Comparison of ENCODE assay signal across 17 mouse cellular contexts in the genomic region with DNA sequence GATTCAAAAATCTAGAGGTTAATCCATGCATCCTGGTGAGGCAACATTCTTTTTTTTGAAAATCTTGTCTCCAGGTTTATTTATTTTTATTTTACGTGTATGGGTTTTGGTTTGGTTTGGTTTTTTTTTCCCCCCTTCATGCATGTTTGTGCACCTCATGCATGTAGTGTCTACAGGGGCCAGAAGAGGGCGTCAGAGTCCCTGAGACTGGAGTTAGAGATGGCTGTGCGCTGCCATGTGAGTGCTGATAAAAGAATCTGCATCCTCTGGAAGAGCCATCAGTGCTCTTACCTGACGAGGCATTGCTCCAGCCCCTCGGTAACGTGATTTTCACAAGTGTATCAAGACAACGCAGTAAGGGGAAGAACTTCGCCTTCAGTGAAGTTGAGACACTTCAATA. TPM values are rescaled to one million over a fixed set of nuclear protein-coding genes. Genes with fewer than 3 reads are reported as not detected.
DNase-seq lines count a peak whose midpoint lies in the region; ATAC-seq and TF ChIP-seq lines count a peak whose summit lies in the region.
"Had no signal": no experiment of that assay in that cellular context is flagged by ENCODE, and none has a peak within 500 bp of the region (broad histone marks: within the 10 kb centered on the region; RNA-seq: fewer than 3 reads in every experiment).

No protein-coding gene starts in this region.

- H3K9ac ChIP-seq in intestine, postnatal 0 days (ENCODE audit: low read depth, low read length) = no peak overlapping the region
- no peak overlapping the region for H3K9ac ChIP-seq in intestine, embryonic 15.5 days
- H3K9ac ChIP-seq in stomach, postnatal 0 days (ENCODE audit: low read length) = no peak overlapping the region
- H3K9ac ChIP-seq: hindbrain, embryonic 12.5 days; liver, embryonic 13.5 days; neural tube, embryonic 13.5 days had no signal

- no peaks in the 10 kb centered on the region for H3K9me3 ChIP-seq in intestine, postnatal 0 days (ENCODE audit: control insufficient read depth)
- H3K9me3 ChIP-seq in intestine, embryonic 15.5 days = no peaks in the 10 kb centered on the region
- no peaks in the 10 kb centered on the region for H3K9me3 ChIP-seq in stomach, postnatal 0 days (ENCODE audit: control insufficient read depth, low read length)
- H3K9me3 ChIP-seq: hindbrain, embryonic 12.5 days; liver, embryonic 13.5 days; neural tube, embryonic 13.5 days had no signal

- TF ChIP-seq EP300 in stomach, postnatal 0 days (optimal IDR thresholded peaks at IDR 0.05) = no peak

- 87% methylated on average over 8 of the region's 8 CpGs for WGBS in intestine, postnatal 0 days
- 90% methylated on average over 8 of the region's 8 CpGs for WGBS in intestine, embryonic 15.5 days
- WGBS in stomach, postnatal 0 days = 89% methylated on average over 8 of the region's 8 CpGs

- ATAC-seq in intestine, postnatal 0 days = no peak
- ATAC-seq in intestine, embryonic 15.5 days = no peak
- no peak for ATAC-seq in stomach, postnatal 0 days (ENCODE audit: low FRiP score, low TSS enrichment)

- no peaks in the 10 kb centered on the region; the same call in none of the 2 replicates for H3K4me1 ChIP-seq in intestine, postnatal 0 days (replicated peaks; ENCODE audit: control insufficient read depth, insufficient read depth, low read length)
- H3K4me1 ChIP-seq in intestine, embryonic 15.5 days (replicated peaks) = no peaks in the 10 kb centered on the region
- no peaks in the 10 kb centered on the region; the same call in 1 of the 2 replicates for H3K4me1 ChIP-seq in stomach, postnatal 0 days (replicated peaks; ENCODE audit: control insufficient read depth, insufficient read depth)
- H3K4me1 ChIP-seq: liver, embryonic 13.5 days had no signal

- no peak overlapping the region for H3K4me2 ChIP-seq in intestine, postnatal 0 days (replicated peaks; ENCODE audit: low read depth)
- H3K4me2 ChIP-seq in intestine, embryonic 15.5 days (replicated peaks) = no peak overlapping the region
- H3K4me2 ChIP-seq in stomach, postnatal 0 days (replicated peaks; ENCODE audit: low read depth) = no peak overlapping the region
- H3K4me2 ChIP-seq: hindbrain, embryonic 12.5 days; liver, embryonic 13.5 days; neural tube, embryonic 13.5 days had no signal

- 0 out of 2 replicates have a peak, but pooled peaks have one; percentile 16 for TF ChIP-seq CTCF in intestine, postnatal 0 days (IDR thresholded peaks at IDR 0.05; ENCODE audit: low read depth)
- TF ChIP-seq CTCF in stomach, postnatal 0 days (IDR thresholded peaks at IDR 0.05; ENCODE audit: low read depth) = peak; percentile 19; the same call in 1 of the 2 replicates

- H3K27me3 ChIP-seq in intestine, postnatal 0 days (replicated peaks; ENCODE audit: control insufficient read depth, insufficient read depth, low read length) = no peaks in the 10 kb centered on the region
- no peaks in the 10 kb centered on the region for H3K27me3 ChIP-seq in intestine, embryonic 15.5 days (replicated peaks)
- H3K27me3 ChIP-seq in stomach, postnatal 0 days (ENCODE audit: control insufficient read depth, insufficient read depth, low read length) = no peaks in the 10 kb centered on the region
- H3K27me3 ChIP-seq: hindbrain, embryonic 12.5 days; liver, embryonic 13.5 days; neural tube, embryonic 13.5 days had no signal

- no peak overlapping the region for H3K27ac ChIP-seq in intestine, postnatal 0 days (ENCODE audit: low read depth, low read length)
- H3K27ac ChIP-seq in intestine, embryonic 15.5 days = no peak overlapping the region
- H3K27ac ChIP-seq in stomach, postnatal 0 days (replicated peaks) = no peak overlapping the region
- H3K27ac ChIP-seq: hindbrain, embryonic 12.5 days; liver, embryonic 13.5 days; neural tube, embryonic 13.5 days had no signal

- H3K36me3 ChIP-seq in intestine, postnatal 0 days (ENCODE audit: control insufficient read depth, insufficient read depth) = no peaks in the 10 kb centered on the region
- no peaks in the 10 kb centered on the region for H3K36me3 ChIP-seq in intestine, embryonic 15.5 days
- no peaks in the 10 kb centered on the region for H3K36me3 ChIP-seq in stomach, postnatal 0 days (ENCODE audit: control insufficient read depth, insufficient read depth, low read length)
- H3K36me3 ChIP-seq: hindbrain, embryonic 12.5 days; liver, embryonic 13.5 days; neural tube, embryonic 13.5 days had no signal

- peak; percentile 21 for DNase-seq in thymus, postnatal 0 days (ENCODE audit: low spot score)
- DNase-seq in thymus, postnatal 10 days (ENCODE audit: low spot score in 2 of 2) = no peak
- DNase-seq in T-cell, adult 2 months (ENCODE audit: low spot score) = peak; percentile 5
- DNase-seq in stomach, postnatal 0 days (ENCODE audit: low spot score) = no peak
- DNase-seq in gastrocnemius, postnatal 10 days = no peak
- no peak for DNase-seq in retina, embryonic 14.5 days (ENCODE audit: low spot score)
- DNase-seq: cerebellum, postnatal 10 days; heart, postnatal 10 days; kidney, adult 11 months; kidney, postnatal 25 days; liver, embryonic 13.5 days; right cerebral cortex, postnatal 14 days; thymus, adult 18-20 months had no signal

- no peak overlapping the region for H3K4me3 ChIP-seq in intestine, postnatal 0 days (ENCODE audit: low read depth, low read length)
- no peak overlapping the region for H3K4me3 ChIP-seq in intestine, embryonic 15.5 days (replicated peaks)
- no peak overlapping the region for H3K4me3 ChIP-seq in stomach, postnatal 0 days (ENCODE audit: low read depth, low read length)
- H3K4me3 ChIP-seq: hindbrain, embryonic 12.5 days; liver, embryonic 13.5 days; neural tube, embryonic 13.5 days had no signal

RNA-seq across cellular contexts. Expression of a gene that starts 23.4 kb away (rescaled TPM):
- 15.3 and 15.5 TPM in 2 replicates for polyA plus RNA-seq in intestine, postnatal 0 days (2015; fragmentation: Nextera tagmentation; extraction: Ambion mirVana)
- polyA plus RNA-seq in intestine, embryonic 15.5 days (2015; fragmentation: Nextera tagmentation; extraction: Ambion mirVana) = 23.6 and 26.9 TPM in 2 replicates
- polyA plus RNA-seq in thymus, postnatal 0 days (2015; fragmentation: Nextera tagmentation; extraction: Ambion mirVana) = 26.6 and 33.9 TPM in 2 replicates
- 12.8 and 13.3 TPM in 2 replicates for polyA plus RNA-seq in stomach, postnatal 0 days (2015; fragmentation: Nextera tagmentation; extraction: Ambion mirVana)
- 10 to 100 TPM; 31.4 to 38.8 TPM for total RNA-seq in gastrocnemius, postnatal 10 days (2021)

Comparison
In these comparisons a context has a peak if more than half of its experiments do, and no peak if none do; other contexts are left out.
1. DNase-seq: peak in thymus, postnatal 0 days (single experiment) and T-cell, adult 2 months (single experiment); none in thymus, postnatal 10 days (0 of 2), stomach, postnatal 0 days (single experiment), gastrocnemius, postnatal 10 days (single experiment) and retina, embryonic 14.5 days (single experiment).